Mouse (Mus musculus) testis, adult 2 months (tissue): ENCODE measurements around the gene Cfap61. TPM values are rescaled to one million over a fixed set of nuclear protein-coding genes. Genes with fewer than 3 reads are reported as not detected.

Experiments used
- H3K27ac ChIP-seq: fragments of 200-500 bp; 2 replicates; pipeline ENCODE4 v1.5.1; 2012; ENCODE audit warnings: low read depth, low read length; ENCODE audit not compliant: control insufficient read depth, insufficient read depth
- H3K27me3 ChIP-seq: fragments of 200-500 bp; 2 replicates; pipeline ENCODE4 v1.6.1; 2012; ENCODE audit warnings: mild to moderate bottlenecking, low read length, moderate library complexity; ENCODE audit not compliant: control insufficient read depth, insufficient read depth
- H3K36me3 ChIP-seq: fragments of 200-500 bp; 2 replicates; pipeline ENCODE4 v1.6.1; 2012; ENCODE audit warnings: mild to moderate bottlenecking, low read length; ENCODE audit not compliant: control insufficient read depth, insufficient read depth
- H3K4me1 ChIP-seq: fragments of 200-500 bp; 2 replicates; pipeline ENCODE4 v1.6.1; 2012; ENCODE audit warnings: low read length; ENCODE audit not compliant: control insufficient read depth, insufficient read depth
- H3K4me3 ChIP-seq: fragments of 200-500 bp; 2 replicates; pipeline ENCODE4 v1.5.1; 2012; ENCODE audit warnings: low read depth, mild to moderate bottlenecking, low read length, moderate library complexity, mixed read lengths; ENCODE audit not compliant: control insufficient read depth
- CTCF ChIP-seq: fragments of 200-500 bp; IDR thresholded peaks from 2 replicates; pipeline ENCODE4 v1.5.1; 2012; ENCODE audit warnings: low read depth, mild to moderate bottlenecking, inconsistent platforms, low read length, moderate library complexity; ENCODE audit not compliant: control insufficient read depth, insufficient read depth, insufficient replicate concordance
- POLR2A ChIP-seq: fragments of 200-500 bp; IDR thresholded peaks from 2 replicates; pipeline ENCODE4 v1.6.1; 2012; ENCODE audit warnings: low read depth, mild to moderate bottlenecking, inconsistent platforms, low read length, moderate library complexity; ENCODE audit not compliant: control insufficient read depth
- polyA plus RNA-seq: library from polyadenylated mRNA; depleted of rRNA; stranded (reverse); fragments of >200 nt; gene quantifications from 2 replicates; pipeline ENCODE4 v1.2.3, GENCODE M21; 2012; rRNA removed

The Cfap61 gene
- polyA plus RNA-seq, 1 experiment, result 83.5 TPM

DNA sequence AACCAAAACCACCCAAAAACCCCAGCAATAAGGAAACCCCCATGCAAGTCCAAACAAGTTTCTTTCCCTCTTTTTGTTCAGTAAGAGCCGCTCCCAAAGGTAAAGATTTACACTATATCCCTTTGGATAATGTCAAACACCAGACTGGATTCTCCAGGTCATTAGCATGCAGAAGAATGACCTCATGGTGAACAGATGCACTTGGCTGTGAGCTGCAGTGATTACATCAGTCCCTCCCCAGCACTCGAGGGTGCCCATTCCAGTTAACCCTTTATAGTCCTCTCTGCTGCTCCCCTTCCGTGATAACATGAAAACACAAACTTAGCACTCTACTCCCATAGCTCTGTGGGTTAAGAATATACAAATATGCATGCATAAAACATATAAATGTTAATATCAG lies 322.5 kb downstream of the Cfap61 start:
- Histone ChIP-seq H3K4me1 (no peaks in the 10 kb centered on the region), H3K4me3 (no peak overlapping the region), H3K27ac (no peak overlapping the region), H3K27me3 (no peaks in the 10 kb centered on the region), H3K36me3 (no peaks in the 10 kb centered on the region)
- TF ChIP-seq POLR2A, result no peak
- TF ChIP-seq CTCF, result no peak

DNA sequence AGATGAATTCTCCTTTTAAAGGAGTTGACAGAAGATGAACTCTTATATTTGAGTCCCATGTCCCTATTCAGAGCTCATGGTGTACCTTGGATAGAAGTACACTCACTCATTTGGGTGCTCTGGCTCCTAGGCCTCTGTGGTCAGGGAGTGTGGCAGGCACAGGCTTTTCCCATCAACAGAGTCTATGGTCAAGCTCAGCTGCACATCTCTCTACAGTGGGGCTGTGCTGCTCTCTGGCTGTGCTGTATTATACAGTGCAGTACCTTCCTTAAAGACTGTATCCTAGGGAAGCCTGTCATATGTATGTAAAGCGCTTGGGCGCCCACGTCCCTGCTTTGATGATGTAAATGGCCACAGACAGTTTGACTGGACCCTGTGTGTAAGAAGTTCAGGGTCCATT lies 323.0 kb downstream of the Cfap61 start:
- Histone ChIP-seq H3K27me3 (no peaks in the 10 kb centered on the region), H3K36me3 (no peaks in the 10 kb centered on the region), H3K4me3 (no peak overlapping the region), H3K4me1 (no peaks in the 10 kb centered on the region), H3K27ac (no peak overlapping the region)
- TF ChIP-seq CTCF, result no peak
- TF ChIP-seq POLR2A, result no peak

DNA sequence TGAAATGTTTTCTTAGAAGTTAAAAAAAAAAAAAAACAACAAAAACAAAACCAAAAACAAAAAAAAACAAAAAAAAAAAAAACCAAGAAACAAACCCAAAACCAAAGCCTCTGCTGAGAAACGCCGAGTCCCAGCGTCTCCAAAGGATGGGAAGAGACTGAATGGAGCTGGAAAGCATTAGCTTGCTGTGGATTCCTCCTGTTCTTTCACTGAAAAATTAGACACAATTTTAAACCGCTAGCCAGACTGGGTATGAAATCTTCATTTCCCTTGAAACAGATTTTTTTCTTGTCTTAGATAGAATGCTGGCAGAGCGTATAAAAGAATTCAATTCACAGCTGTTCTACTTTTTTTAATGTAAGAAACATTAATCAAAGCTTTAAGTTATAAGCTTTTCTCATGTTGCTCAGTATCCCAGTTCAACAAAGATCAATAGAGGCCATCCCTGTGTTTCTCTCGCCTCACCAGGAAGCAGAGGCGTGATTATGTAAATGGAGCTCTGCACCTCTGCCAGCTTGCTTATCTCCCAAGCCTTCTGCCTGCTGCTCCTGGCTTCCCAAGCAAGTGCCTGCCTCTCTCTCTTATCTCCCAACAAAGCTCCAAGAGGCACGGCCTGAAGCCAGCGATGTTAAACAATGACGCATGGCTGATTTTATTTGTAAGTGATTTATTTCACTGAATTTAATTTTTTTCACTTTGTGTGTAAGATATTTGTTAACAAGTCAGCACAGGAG lies 324.3 kb downstream of the Cfap61 start:
- Histone ChIP-seq H3K4me3 (no peak overlapping the region), H3K27me3 (no peaks in the 10 kb centered on the region), H3K4me1 (no peaks in the 10 kb centered on the region), H3K27ac (no peak overlapping the region), H3K36me3 (no peaks in the 10 kb centered on the region)
- TF ChIP-seq CTCF (no peak), POLR2A (no peak)

DNA sequence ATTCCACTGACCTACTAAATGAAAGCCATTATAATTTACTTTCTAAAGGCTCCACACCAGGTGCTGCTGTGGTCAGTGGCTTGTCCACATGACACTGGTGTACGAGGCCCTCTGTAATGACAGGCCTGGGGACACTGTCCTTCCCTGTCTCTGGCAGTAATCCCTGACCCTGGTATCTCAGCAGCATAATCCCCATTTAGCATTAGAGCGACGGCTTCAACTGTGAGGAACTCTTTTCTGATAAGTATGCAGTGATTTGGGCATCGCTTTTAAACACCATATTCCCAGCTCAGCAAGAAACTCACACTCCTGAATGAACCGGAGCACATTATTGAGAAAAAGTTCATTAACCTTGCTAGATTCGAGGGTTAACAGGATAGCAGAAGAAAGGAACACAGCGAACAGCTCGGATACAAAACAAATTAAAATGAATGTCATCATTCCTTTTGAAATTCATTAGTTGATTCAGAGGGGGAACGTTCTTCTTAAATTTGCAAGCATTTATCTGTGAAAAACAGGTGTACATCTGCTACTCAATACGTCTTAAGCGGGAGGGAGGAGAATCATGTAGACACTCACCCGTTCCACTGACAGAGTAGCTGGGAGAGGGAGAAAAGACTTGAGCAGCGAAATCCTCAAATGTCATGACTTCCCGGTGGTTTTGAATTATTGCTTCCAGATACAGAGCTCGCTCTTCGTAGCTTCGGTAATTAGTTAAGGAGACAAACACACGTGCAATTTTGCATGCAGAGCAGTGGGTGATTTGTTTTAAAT lies 325.4 kb downstream of the Cfap61 start:
- Histone ChIP-seq H3K4me1 (no peaks in the 10 kb centered on the region), H3K36me3 (no peaks in the 10 kb centered on the region), H3K27ac (no peak overlapping the region), H3K27me3 (no peaks in the 10 kb centered on the region), H3K4me3 (no peak overlapping the region)
- TF ChIP-seq CTCF (no peak), POLR2A (no peak)

DNA sequence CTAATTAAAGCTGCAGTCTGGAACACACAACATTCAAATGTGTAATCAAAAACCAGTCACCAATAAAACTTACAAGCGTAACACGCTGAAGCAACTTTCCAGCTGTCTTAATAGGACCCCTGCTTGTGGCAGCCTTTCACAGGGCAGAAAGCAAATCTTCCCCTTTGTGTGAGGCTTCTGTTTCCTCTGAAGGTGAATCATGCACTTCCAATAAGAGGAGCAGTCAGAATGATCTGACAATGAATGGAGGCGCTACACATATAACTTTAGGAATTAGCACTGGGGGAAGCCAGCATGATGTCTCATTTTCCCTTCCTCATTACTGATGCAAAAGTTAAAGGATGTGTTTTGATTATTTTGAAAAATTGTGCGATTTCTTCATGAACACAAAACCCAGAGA lies 326.6 kb downstream of the Cfap61 start:
- H3K36me3 ChIP-seq, result no peaks in the 10 kb centered on the region
- TF ChIP-seq CTCF (no peak), POLR2A (no peak)
- no peaks in the 10 kb centered on the region for H3K27me3 ChIP-seq
- no peak overlapping the region for H3K27ac ChIP-seq
- no peaks in the 10 kb centered on the region for H3K4me1 ChIP-seq
- H3K4me3 ChIP-seq, result no peak overlapping the region

DNA sequence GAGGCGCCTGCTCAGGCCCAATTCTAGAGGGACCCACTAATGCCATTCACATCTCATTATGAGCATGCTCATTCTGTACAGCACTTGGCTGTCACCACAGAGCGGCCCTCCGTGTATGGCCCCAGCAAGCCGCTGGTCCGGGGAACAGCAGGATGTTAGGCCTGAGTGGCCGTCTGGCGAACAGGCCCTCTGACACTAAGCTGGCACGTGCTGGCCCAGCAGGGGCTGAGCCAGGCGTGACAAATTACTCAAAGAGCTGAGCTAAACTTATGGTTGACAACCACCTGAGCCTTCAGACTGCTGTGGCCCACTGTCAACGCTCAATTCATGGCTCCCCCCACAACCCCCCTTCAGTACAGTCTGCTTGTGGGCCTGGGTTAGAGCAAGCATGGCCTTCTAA lies 327.6 kb downstream of the Cfap61 start:
- Histone ChIP-seq H3K27me3 (no peaks in the 10 kb centered on the region), H3K27ac (no peak overlapping the region), H3K36me3 (no peaks in the 10 kb centered on the region), H3K4me1 (no peaks in the 10 kb centered on the region), H3K4me3 (no peak overlapping the region)
- TF ChIP-seq POLR2A (no peak), CTCF (no peak)

DNA sequence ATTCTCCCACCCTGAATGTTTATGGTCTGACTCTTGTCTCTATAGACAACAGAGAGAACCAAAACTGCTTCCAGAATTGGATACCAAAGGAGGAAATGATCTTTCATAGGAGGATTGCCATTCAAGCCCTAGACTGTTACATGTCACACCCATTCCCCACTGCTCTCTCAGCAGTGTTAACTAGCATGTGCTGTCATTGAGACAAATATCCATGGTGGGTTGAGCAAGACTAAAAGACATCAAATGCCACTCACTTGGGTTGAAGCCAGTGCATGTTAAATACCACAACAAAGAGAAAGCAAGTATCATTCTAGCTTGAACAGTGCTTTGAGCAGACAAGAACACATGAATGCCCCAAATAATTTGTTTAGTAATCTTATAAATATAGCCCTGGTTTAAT lies 328.4 kb downstream of the Cfap61 start:
- TF ChIP-seq CTCF (no peak), POLR2A (no peak)
- no peak overlapping the region for H3K27ac ChIP-seq
- H3K4me1 ChIP-seq, result no peaks in the 10 kb centered on the region
- H3K36me3 ChIP-seq, result no peaks in the 10 kb centered on the region
- H3K27me3 ChIP-seq, result no peaks in the 10 kb centered on the region
- no peak overlapping the region for H3K4me3 ChIP-seq

Other genes with a start within 250 kb of the Cfap61 start
- gene Naa20, start 32.7 kb upstream of the Cfap61 start, polyA plus RNA-seq, result 27.0 and 32.1 TPM in 2 replicates
- gene Crnkl1, start 230 bp downstream of the Cfap61 start, polyA plus RNA-seq, result 8.3 and 17.1 TPM in 2 replicates